Mouse (Mus musculus) CH12.LX (cell line): ENCODE results near the gene Suz12. TPM values are rescaled to one million over a fixed set of nuclear protein-coding genes. Genes with fewer than 3 reads are reported as not detected.

Source experiments
- DNase-seq: peaks from one replicate; pipeline ENCODE4 v3.0.0-alpha.2; 2013; ENCODE audit errors: extremely low read depth
- H3K27ac ChIP-seq: 2 replicates; pipeline ENCODE4 v1.5.1; 2012; ENCODE audit warnings: low read depth, mild to moderate bottlenecking, control low read depth, moderate library complexity; ENCODE audit not compliant: insufficient read depth
- H3K27me3 ChIP-seq: replicated peaks from 2 replicates; pipeline ENCODE3; 2012; ENCODE audit warnings: inconsistent platforms
- H3K36me3 ChIP-seq, 2 experiments: replicated peaks in 1 of 2; 2 replicates each; pipeline versions ENCODE3 to v1.6.1; 2012; ENCODE audit warnings: inconsistent platforms in 1 of 2, low read length in 1 of 2, mild to moderate bottlenecking in 1 of 2, mixed read lengths in 1 of 2, moderate library complexity in 1 of 2; ENCODE audit not compliant: control insufficient read depth in 1 of 2, insufficient read depth in 1 of 2
- H3K4me1 ChIP-seq, 2 experiments: 2 replicates each; pipeline ENCODE4 v1.6.1; 2012; ENCODE audit warnings: inconsistent platforms in 1 of 2, moderate library complexity in 1 of 2; ENCODE audit not compliant: insufficient read depth in 2 of 2, control insufficient read depth in 1 of 2
- H3K4me2 ChIP-seq: 2 replicates; pipeline ENCODE4 v1.6.1; 2012; ENCODE audit warnings: low read depth, mild to moderate bottlenecking, control low read depth; ENCODE audit not compliant: poor library complexity, insufficient read depth, severe bottlenecking
- H3K4me3 ChIP-seq, 3 experiments: fragments of 150-350 bp in 1 of 3; sonication (generic) in 1 of 3; replicated peaks in 1 of 3; 2 replicates each; pipeline versions ENCODE3 to v1.5.1; 2011 to 2012; ENCODE audit warnings: low read depth in 2 of 3, low read length in 2 of 3, mild to moderate bottlenecking in 2 of 3, moderate library complexity in 2 of 3, control low read depth in 1 of 3, improper control_type of control experiment in 1 of 3, inconsistent platforms in 1 of 3, mixed read lengths in 1 of 3; ENCODE audit not compliant: poor library complexity in 1 of 3
- H3K79me2 ChIP-seq: replicated peaks from 2 replicates; pipeline ENCODE4 v1.6.1; 2012; ENCODE audit warnings: mild to moderate bottlenecking, moderate library complexity; ENCODE audit not compliant: control insufficient read depth, poor library complexity, insufficient read depth, severe bottlenecking; ENCODE audit errors: extremely low read depth
- H3K9ac ChIP-seq: 2 replicates; pipeline ENCODE4 v1.6.1; 2012; ENCODE audit warnings: low read depth, mild to moderate bottlenecking, control low read depth, moderate library complexity; ENCODE audit not compliant: insufficient read depth
- H3K9me3 ChIP-seq: replicated peaks from 2 replicates; pipeline ENCODE3; 2012; ENCODE audit warnings: low read length, inconsistent platforms, mixed read lengths
- BHLHE40 ChIP-seq: IDR thresholded peaks from 2 replicates; pipeline ENCODE4 v1.6.1; 2011; ENCODE audit warnings: mild to moderate bottlenecking, low read depth, low read length, improper control_type of control experiment
- CHD2 ChIP-seq: IDR thresholded peaks from 2 replicates; pipeline ENCODE4 v1.6.1; 2011; ENCODE audit warnings: low read length, improper control_type of control experiment
- E2F4 ChIP-seq: IDR thresholded peaks from 2 replicates; pipeline ENCODE4 v1.6.1; 2011; ENCODE audit warnings: low read depth, low read length, improper control_type of control experiment; ENCODE audit not compliant: insufficient replicate concordance
- ELF1 ChIP-seq: IDR thresholded peaks from 2 replicates; pipeline ENCODE4 v1.6.1; 2014; ENCODE audit warnings: low read depth, mild to moderate bottlenecking, inconsistent platforms, low read length, improper control_type of control experiment
- ETS1 ChIP-seq: conservative IDR thresholded peaks from 2 replicates; pipeline ENCODE4 v1.6.1; 2012; ENCODE audit warnings: low read depth, mild to moderate bottlenecking, inconsistent platforms, low read length, improper control_type of control experiment, moderate library complexity
- GABPA ChIP-seq: IDR thresholded peaks from 2 replicates; pipeline ENCODE4 v1.6.1; 2012; ENCODE audit warnings: low read depth, low read length, improper control_type of control experiment, inconsistent platforms; ENCODE audit not compliant: insufficient replicate concordance
- HCFC1 ChIP-seq: IDR thresholded peaks from 2 replicates; pipeline ENCODE4 v1.6.1; 2012; ENCODE audit warnings: low read depth, mild to moderate bottlenecking, inconsistent platforms, low read length, improper control_type of control experiment
- IRF4 ChIP-seq: IDR thresholded peaks from 2 replicates; pipeline ENCODE4 v1.6.1; 2014; ENCODE audit warnings: low read depth, mild to moderate bottlenecking, inconsistent platforms, low read length, improper control_type of control experiment
- JUN ChIP-seq: IDR thresholded peaks from 2 replicates; pipeline ENCODE4 v1.6.1; 2011; ENCODE audit warnings: low read depth, mild to moderate bottlenecking, low read length, improper control_type of control experiment, moderate library complexity; ENCODE audit not compliant: insufficient read depth
- JUND ChIP-seq: conservative IDR thresholded peaks from 2 replicates; pipeline ENCODE4 v1.6.1; 2011; ENCODE audit warnings: low read depth, low read length, improper control_type of control experiment
- KAT2A ChIP-seq: IDR thresholded peaks from 2 replicates; pipeline ENCODE4 v1.6.1; 2012; ENCODE audit warnings: low read length, improper control_type of control experiment, inconsistent platforms; ENCODE audit not compliant: insufficient replicate concordance
- MAFK ChIP-seq: IDR thresholded peaks from 2 replicates; pipeline ENCODE4 v1.6.1; 2011; ENCODE audit warnings: low read length, improper control_type of control experiment; ENCODE audit not compliant: insufficient replicate concordance
- MAX ChIP-seq: IDR thresholded peaks from 2 replicates; pipeline ENCODE4 v1.6.1; 2011; ENCODE audit warnings: low read length, improper control_type of control experiment
- MAZ ChIP-seq: IDR thresholded peaks from 2 replicates; pipeline ENCODE4 v1.6.1; 2012; ENCODE audit warnings: low read depth, mild to moderate bottlenecking, inconsistent platforms, low read length, improper control_type of control experiment, moderate library complexity
- MEF2A ChIP-seq: IDR thresholded peaks from 2 replicates; pipeline ENCODE4 v1.6.1; 2014; ENCODE audit warnings: low read depth, mild to moderate bottlenecking, inconsistent platforms, low read length, improper control_type of control experiment, borderline replicate concordance
- MXI1 ChIP-seq: IDR thresholded peaks from 2 replicates; pipeline ENCODE4 v1.6.1; 2011; ENCODE audit warnings: mild to moderate bottlenecking, low read depth, low read length, improper control_type of control experiment
- MYC ChIP-seq: IDR thresholded peaks from 2 replicates; pipeline ENCODE4 v1.6.1; 2011; ENCODE audit warnings: low read depth, mild to moderate bottlenecking, improper control_type of control experiment, low read length
- NRF1 ChIP-seq: IDR thresholded peaks from 2 replicates; pipeline ENCODE4 v1.6.1; 2014; ENCODE audit warnings: low read depth, mild to moderate bottlenecking, inconsistent platforms, low read length, improper control_type of control experiment, moderate library complexity
- POLR2A ChIP-seq: IDR thresholded peaks from 2 replicates; pipeline ENCODE4 v1.6.1; 2011; ENCODE audit warnings: low read depth, mild to moderate bottlenecking, improper control_type of control experiment, low read length
- RAD21 ChIP-seq: IDR thresholded peaks from 2 replicates; pipeline ENCODE4 v1.6.1; 2011; ENCODE audit warnings: low read depth, mild to moderate bottlenecking, low read length, improper control_type of control experiment, moderate library complexity
- RCOR1 ChIP-seq: conservative IDR thresholded peaks from 2 replicates; pipeline ENCODE4 v1.6.1; 2012; ENCODE audit warnings: low read depth, mild to moderate bottlenecking, inconsistent platforms, low read length, improper control_type of control experiment
- SIN3A ChIP-seq: IDR thresholded peaks from 2 replicates; pipeline ENCODE4 v1.6.1; 2012; ENCODE audit warnings: low read length, improper control_type of control experiment, inconsistent platforms
- SMC3 ChIP-seq: IDR thresholded peaks from 2 replicates; pipeline ENCODE4 v1.6.1; 2011; ENCODE audit warnings: low read depth, low read length, improper control_type of control experiment
- TBP ChIP-seq: conservative IDR thresholded peaks from 2 replicates; pipeline ENCODE4 v1.6.1; 2011; ENCODE audit warnings: low read depth, low read length, improper control_type of control experiment
- TCF12 ChIP-seq: IDR thresholded peaks from 2 replicates; pipeline ENCODE4 v1.6.1; 2014; ENCODE audit warnings: low read depth, mild to moderate bottlenecking, inconsistent platforms, low read length, improper control_type of control experiment
- UBTF ChIP-seq: IDR thresholded peaks from 2 replicates; pipeline ENCODE4 v1.6.1; 2012; ENCODE audit warnings: low read depth, mild to moderate bottlenecking, inconsistent platforms, low read length, improper control_type of control experiment, moderate library complexity
- USF1 ChIP-seq: IDR thresholded peaks from 2 replicates; pipeline ENCODE4 v1.6.1; 2014; ENCODE audit warnings: low read depth, mild to moderate bottlenecking, inconsistent platforms, low read length, improper control_type of control experiment
- USF2 ChIP-seq: conservative IDR thresholded peaks from 2 replicates; pipeline ENCODE4 v1.6.1; 2011; ENCODE audit warnings: low read depth, low read length, improper control_type of control experiment
- ZC3H11A ChIP-seq: IDR thresholded peaks from 2 replicates; pipeline ENCODE4 v1.6.1; 2012; ENCODE audit warnings: low read depth, mild to moderate bottlenecking, inconsistent platforms, low read length, improper control_type of control experiment
- ZKSCAN1 ChIP-seq: IDR thresholded peaks from 2 replicates; pipeline ENCODE4 v1.6.1; 2012; ENCODE audit warnings: low read depth, inconsistent platforms, low read length, improper control_type of control experiment, borderline replicate concordance
- ZMIZ1 ChIP-seq: IDR thresholded peaks from 2 replicates; pipeline ENCODE4 v1.6.1; 2012; ENCODE audit warnings: low read depth, mild to moderate bottlenecking, inconsistent platforms, low read length, improper control_type of control experiment
- ZNF384 ChIP-seq: IDR thresholded peaks from 2 replicates; pipeline ENCODE4 v1.6.1; 2012; ENCODE audit warnings: low read depth, low read length, improper control_type of control experiment, inconsistent platforms
- dilution Hi-C: fragments of 300-500 bp; cut with MboI; formaldehyde crosslinking; loops from 2 replicates; pipeline ENCODE4 v1.14.3; 2020; ENCODE audit warnings: low sequenced_read_pairs; ENCODE audit not compliant: extremely low pct_unique_long_range_greater_than_20kb, extremely low pct_ligation_motif_present
- in situ Hi-C: fragments of 300-500 bp; cut with MboI; formaldehyde crosslinking; loops from 3 replicates; pipeline ENCODE4 v1.14.3; 2019; ENCODE audit warnings: low sequenced_read_pairs, low pct_ligation_motif_present, low pct_unique_long_range_greater_than_20kb, mixed read lengths
- polyA plus RNA-seq: library from polyadenylated mRNA; unstranded; fragments of >175 nt; gene quantifications from 2 replicates; pipeline ENCODE4 v1.2.1, GENCODE M21; 2012; ENCODE audit warnings: low read depth; ENCODE audit not compliant: insufficient read length
- total RNA-seq, 2 experiments: library from RNA; depleted of rRNA; stranded (reverse); fragments of 300-350 nt in 1 of 2; fragments of >200 nt in 1 of 2; gene quantifications; 2 replicates each; pipeline ENCODE4 v1.2.3; 2012 to 2014

The Suz12 gene
- total and polyA plus RNA-seq, 3 experiments: 56.7 to 160 (median 124) TPM

DNA sequence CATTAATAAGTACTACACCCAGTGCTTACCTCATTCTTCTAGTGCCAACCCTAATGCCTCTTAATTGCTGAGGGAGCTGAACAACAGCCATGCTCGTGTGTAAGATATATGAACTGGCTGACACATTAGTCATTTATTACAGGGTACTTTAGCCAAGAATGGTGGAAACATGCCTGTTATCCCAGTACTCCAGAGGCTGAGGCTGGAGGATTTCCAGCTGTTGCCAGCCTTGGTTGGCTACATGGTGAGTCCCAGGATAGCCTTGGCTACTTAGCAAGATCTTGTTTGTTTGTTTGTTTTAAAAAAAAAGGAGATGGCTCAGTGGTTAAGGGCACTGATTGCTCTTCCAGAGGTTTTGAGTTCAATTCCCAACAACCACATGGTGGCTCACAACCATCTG lies 85.9 kb downstream of the Suz12 start:
- DNase-seq: no peak
- Histone ChIP-seq H3K79me2 (peaks cover 62% of the 10 kb centered on the region), H3K4me1 (peaks cover 2 to 46% of the 10 kb centered on the region in 2 experiments; a peak in 3 of 4 replicates), H3K36me3 (peaks cover 2 to 22% of the 10 kb centered on the region in 2 experiments), H3K4me3 (peak overlapping the region; percentile 4 to 46 (median 23)), H3K9ac (peak overlapping the region; percentile 99)
- dilution Hi-C loops: no loop called here
- no peak for TF ChIP-seq TBP
- 0 out of 2 replicates have a peak, but pooled peaks have one; percentile 20 for TF ChIP-seq MAX
- TF ChIP-seq UBTF: no peak
- no peak for TF ChIP-seq USF1
- TF ChIP-seq ZKSCAN1: no peak
- no peak for TF ChIP-seq JUN
- TF ChIP-seq BHLHE40: no peak
- no peak for TF ChIP-seq NRF1
- no peak for TF ChIP-seq ZC3H11A
- 0 out of 2 replicates have a peak, but pooled peaks have one; percentile 4 for TF ChIP-seq CHD2
- no peak for TF ChIP-seq POLR2A
- no peak for TF ChIP-seq RAD21
- no peak for TF ChIP-seq RCOR1
- TF ChIP-seq ZMIZ1: no peak
- no peak for TF ChIP-seq ETS1
- no peak for TF ChIP-seq USF2
- no peak for TF ChIP-seq SMC3
- peak; percentile 48; the same call in 1 of the 2 replicates for TF ChIP-seq MYC
- TF ChIP-seq GABPA: no peak
- TF ChIP-seq ZNF384: no peak
- TF ChIP-seq SIN3A: no peak
- TF ChIP-seq MAZ: no peak
- TF ChIP-seq TCF12: no peak
- TF ChIP-seq MXI1: no peak
- no peak for TF ChIP-seq MAFK
- TF ChIP-seq E2F4: no peak
- 0 out of 2 replicates have a peak, but pooled peaks have one; percentile 7 for TF ChIP-seq HCFC1
- no peak for TF ChIP-seq MEF2A
- no peak for TF ChIP-seq JUND
- no peak for TF ChIP-seq ELF1
- no peak for TF ChIP-seq IRF4
- no peak for TF ChIP-seq KAT2A
- TF ChIP-seq, all 38 proteins: peak for 4
- peaks cover 8% of the 10 kb centered on the region for H3K9me3 ChIP-seq
- H3K4me2 ChIP-seq: peak overlapping the region; percentile 99
- no peaks in the 10 kb centered on the region for H3K27me3 ChIP-seq
- in situ Hi-C loops: no loop called here
- peak overlapping the region; percentile 27 for H3K27ac ChIP-seq
